Mouse (Mus musculus) left cerebral cortex, adult 11 months (tissue): ENCODE data around the gene Vav1.
A peak's percentile ranks its signal among the peaks of the same experiment; 100 is the strongest.
"Not testable (repeated sequence)": the region's sequence is repeated elsewhere in the genome, so short reads cannot be mapped to it uniquely, and the experiment has no call there.

ENCODE experiments used
- DNase-seq: peaks from one replicate; pipeline ENCODE4 v3.0.0; 2022; ENCODE audit warnings: low spot score

The Vav1 gene

DNA sequence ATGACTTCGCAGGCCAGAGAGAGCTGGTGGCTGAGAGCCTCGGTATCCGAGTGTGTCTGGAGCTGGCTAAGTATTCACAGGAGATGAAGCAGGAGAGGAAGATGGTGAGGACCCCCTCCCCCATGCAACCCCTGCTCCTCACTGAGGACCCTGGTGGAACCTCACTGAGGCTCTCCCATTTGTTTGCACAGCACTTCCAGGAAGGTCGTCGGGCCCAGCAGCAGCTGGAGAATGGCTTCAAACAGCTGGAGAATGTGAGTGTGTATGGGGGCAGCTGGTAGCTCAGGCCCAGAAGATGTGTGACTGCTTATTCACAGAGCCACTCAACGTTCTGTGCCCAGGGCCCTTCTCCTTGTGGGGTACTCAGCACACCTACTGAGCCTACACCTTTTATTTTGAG lies 25.6 kb upstream of the Vav1 start:
- DNase-seq: no peak

DNA sequence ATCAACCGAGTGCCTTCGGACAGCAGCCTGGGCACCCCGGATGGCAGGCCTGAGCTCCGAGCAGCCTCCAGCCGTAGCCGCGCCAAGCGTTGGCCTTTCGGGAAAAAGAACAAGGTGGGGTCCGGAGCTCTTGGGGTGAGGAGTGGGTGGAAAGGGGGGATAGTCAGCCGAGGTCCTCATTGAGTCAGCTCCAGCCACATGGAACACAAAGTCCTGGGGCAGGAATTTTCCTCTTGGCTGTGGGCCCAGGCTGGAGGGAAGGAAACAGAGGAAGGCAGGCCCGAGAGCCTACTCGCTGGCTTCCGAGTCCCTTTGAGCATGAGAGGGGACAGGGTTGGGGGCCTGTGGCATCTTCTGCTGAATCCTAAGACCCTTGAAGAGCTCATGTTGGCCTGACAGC lies 23.5 kb upstream of the Vav1 start:
- no peak for DNase-seq

- no peak for DNase-seq
Measured at GRCm38 (mm10) chr17:57256921-57257485, 21.9 kb upstream of the Vav1 start.

DNA sequence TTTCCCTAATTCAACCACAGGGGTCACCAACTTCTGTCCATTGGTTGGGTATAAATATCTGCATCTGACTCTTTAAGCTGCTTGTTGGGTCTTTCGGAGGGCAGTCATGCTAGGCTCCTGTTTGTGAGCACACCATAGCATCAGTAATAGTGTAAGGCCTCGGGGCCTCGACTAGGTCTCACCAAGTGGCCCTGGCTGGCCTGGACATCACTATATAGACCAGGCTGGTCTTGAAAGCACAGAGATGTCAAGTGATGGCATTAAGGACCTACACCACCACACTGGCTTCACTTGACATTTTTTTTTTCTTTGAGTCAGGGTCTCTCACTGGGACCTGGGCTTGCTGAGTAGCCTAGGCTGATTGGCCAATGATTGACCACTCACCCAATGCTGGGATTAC lies 20.7 kb upstream of the Vav1 start:
- no peak for DNase-seq

- DNase-seq: no peak
Measured at GRCm38 (mm10) chr17:57259742-57260141, 19.2 kb upstream of the Vav1 start.

DNA sequence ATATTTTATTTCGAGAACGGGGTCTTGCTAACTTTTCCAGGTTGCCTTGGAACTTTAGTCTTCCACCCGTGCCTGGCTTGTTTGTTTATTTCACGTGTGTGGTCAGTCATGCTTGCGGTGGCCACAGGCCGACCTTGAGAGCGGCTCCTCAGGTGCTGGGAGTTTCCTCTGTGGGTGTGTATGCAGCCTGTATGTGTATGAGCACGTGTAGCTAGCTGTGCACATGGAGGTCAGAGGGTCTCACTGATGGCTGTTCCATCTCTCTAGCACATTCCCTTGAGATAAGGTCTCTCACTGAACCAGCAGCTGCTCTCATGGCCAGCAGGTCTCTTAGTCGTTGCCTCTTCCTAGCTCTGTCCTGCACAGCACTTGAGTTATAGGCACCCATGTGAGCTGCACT lies 18.5 kb upstream of the Vav1 start:
- no peak for DNase-seq

DNA sequence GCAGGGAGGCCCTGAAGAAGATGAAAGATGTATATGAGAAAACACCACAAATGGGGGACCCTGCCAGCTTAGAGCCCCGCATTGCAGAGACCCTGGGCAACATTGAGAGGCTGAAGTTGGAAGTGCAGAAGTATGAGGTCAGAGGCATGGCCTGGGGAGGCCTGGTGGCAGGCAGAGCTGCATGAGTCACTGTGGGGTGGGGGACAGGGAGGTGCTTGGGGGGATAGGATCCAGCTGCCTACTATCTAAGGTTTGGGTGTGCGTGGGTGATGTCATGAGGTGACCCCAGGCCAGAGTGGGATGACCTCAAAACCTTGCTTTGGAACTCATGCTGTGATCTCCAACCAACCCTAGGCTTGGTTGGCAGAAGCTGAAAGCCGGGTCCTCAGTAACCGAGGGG lies 17.6 kb upstream of the Vav1 start:
- DNase-seq: no peak

DNA sequence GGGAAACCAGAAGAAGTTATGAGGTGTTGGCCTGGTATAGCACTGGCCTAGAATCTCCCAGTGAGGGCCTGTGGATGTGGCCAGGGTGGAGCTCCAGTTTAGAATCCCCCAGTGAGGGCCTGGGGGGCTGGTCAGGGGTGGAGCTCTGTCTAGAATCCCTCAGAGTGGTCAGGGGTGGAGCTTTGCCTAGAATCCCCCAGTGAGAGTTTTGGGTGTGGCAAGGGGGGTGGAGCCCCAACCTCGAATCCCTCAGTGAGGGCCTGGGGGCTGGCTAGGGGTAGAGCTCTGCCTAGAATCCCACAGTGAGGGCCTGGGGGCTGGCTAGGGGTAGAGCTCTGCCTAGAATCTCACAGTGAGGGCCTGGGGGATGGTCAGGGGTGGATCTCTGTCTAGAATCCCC lies 17.1 kb upstream of the Vav1 start:
- no peak for DNase-seq

GRCm38 (mm10) chr17:57262901-57263550 lies 15.9 kb upstream of the Vav1 start:
- DNase-seq: no peak

DNA sequence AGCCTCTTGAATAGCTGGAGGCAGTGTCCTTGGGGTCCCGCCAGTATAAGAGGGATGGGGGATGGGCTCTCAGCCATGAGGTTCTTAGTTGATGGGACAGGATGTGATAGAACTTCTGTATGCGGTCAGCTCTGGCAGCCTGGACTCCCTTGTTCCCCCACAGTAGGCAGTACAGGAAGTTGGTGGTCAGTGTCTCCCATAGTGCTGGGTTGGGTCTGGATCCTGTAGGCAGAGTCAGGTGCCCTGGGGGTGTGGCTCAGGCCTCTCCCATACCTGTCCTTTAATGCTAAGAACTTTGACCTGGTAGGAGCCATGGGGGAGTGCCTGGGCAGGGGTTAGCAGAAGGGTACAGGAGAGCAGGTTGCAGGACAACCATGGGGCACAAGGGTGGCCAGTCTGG lies 14.7 kb upstream of the Vav1 start:
- no peak for DNase-seq

DNA sequence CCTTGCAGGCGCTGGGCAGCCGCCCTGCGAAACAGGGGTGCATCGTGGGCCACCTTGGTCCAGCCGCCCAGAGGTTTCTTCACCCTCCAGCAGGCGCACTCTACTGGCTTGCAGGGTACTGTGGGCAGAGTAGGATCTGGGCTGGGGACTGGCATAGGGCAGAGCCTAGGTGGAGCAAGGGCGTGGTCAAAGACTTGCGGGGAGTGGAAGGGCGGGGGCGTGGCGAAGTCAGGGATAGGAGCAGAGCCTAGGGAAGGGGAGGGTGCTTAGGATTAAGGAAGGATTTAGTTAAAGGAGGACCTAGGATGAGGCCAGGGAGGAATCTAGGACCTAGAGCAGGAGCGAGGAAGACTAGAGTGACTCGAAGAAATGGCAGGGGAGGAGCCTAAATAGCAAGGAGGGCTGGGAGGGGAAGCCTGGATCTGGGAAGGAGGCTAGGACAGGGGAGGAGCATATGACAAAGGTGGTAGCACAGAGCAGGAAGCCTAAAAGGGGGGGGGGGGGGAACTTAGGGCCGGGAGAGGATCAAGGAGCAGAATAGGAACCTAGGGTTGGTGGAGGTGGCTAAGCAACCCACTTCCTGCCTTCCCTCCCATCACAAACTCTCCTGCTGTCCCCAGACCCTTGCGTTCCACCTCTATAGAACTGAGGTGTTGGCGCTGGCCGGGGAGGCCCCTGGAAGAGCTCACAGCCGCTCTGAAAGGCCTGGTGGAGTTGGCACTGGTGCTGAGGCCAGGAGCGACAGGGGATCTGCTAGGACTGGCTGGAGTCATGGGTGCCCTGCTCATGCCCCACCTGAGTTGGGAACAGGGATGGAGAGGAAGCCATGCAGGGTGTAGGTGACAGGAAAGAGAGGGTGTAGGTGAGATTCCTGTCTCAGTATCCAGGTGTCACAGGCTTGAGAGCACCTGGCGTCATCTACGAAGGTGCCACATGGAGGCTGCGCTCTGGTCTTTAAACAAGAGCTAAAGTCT lies 13.6 kb upstream of the Vav1 start:
- no peak for DNase-seq

DNA sequence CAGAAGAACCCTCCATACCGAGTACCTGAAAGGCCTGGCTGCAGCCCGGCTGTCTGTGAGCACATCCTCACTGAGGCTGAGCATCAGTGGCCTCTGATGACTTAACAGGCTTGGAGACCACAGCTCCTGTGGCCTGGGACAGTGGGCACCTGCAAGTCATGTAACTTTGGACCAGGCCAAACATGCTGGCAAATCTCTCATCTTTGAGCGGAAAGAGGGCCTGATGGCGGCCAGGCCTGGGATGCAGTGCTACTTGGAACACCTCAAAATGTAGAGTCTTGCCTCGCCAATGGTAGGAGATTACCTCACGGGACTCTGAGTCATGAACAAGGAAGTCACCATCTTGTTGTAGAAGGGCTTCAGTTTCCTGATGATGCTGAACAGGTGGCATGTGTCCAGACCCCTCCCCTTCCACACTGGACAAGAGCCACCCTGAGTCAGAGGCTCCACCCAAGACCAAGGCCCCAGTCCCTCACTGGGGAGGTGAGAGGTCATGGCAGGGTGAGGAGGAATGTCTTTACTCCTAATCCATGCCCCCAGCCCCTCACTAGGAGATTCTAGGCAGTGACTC lies 11.3 kb upstream of the Vav1 start:
- DNase-seq: no peak

- no peak for DNase-seq
Measured at GRCm38 (mm10) chr17:57271301-57271700, 7.6 kb upstream of the Vav1 start.

DNA sequence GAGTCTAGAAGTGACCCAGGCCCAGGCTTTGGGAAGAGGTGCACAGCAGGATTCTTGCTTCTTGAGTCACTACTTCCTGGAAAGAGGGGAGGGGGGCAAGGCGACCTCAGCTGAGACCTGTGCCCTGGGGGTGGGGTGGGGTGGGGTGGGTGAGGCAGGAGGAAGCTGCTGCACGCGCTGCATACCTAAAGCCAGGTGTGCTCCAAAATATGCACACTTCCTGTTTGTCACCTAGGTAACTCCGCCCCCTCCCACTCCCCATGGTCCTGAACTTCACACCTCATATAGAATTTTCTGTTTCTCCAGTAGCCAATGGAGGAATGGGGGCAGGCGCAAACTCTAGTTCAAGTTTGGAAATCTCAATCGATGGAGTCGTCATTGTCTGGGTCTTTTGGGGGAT lies 5.1 kb upstream of the Vav1 start:
- DNase-seq: no peak

DNA sequence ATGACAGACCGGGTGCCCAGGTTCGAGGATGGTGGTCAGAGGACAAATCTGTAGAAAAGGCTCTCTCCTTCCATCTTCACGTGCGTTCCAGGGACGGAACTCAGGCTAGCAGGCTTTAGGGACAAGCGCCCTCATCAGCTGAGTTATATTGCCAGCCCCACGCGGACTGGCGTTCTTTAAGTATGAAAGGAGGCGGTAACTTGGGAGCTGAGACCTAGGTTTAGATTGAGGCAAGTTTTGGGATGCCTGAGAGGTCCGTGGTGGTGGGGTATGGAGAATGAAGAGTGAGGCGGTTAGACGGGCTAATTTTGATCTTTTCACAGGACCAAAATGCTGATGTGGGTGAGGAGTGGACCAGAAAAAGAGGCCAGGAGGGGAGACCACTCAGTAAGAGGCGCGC lies 4.2 kb upstream of the Vav1 start:
- no peak for DNase-seq

DNA sequence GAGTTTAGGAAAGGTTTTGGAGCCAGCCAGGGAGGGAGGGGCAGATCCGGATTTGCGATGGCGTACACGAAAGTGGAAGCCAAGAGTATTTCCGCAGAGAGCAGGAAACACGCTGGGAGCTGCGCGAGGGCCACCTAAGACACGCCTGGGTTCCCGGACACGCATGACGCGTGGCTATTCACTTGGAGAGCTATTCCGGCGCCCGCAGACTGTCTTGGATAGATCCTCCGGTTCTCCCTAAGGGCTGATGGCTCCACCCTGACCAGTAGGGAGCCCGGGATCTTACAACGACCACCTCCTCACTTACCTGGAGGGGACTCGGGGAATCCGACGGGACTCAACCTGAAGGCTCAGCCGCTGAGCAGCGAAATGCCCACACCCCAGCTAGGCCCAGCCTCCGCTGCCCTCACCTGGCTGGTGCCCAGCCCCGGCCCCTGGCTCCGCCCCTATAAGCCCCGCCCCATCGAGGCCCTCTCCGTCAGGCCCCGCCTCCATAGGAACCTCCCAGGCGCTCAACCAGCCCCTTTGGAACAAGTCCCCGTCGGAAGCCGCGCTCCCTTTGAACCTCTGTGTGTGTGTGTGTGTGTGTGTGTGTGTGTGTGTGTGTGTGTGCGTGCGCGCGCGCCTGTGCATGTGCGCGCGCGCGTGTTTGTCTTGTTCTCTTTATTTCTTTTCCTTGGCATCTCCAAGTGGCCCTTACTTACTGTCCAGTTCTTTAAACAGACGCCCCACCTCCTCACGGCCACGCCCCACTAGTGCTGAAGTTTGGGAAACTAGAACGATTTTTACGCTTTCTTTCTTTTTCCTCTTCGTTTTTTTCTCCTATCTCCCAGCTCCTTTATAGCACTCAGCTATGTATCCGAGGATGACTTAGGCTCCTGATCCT lies 3.5 kb upstream of the Vav1 start:
- peak; percentile 36 for DNase-seq

DNA sequence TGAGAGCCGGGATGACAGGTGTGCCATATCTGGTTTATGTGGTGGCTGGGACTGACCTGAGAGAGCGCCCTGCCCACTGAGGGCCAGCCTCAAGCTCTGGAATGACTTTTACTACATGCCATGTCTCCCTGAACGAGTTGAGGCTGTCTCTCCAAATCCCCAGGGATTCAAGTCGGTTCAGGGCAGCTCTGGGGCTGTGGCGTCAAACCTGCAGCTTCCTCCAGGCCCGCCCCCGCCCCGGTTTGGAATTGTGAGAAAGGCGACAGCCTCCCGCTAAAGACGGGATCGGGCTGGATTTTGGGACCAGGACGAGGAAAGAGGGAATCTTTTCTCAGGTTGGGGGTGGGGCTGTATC lies 2.9 kb upstream of the Vav1 start:
- no peak for DNase-seq

GRCm38 (mm10) chr17:57276634-57277121 lies 2.2 kb upstream of the Vav1 start:
- DNase-seq: peak; percentile 52

DNA sequence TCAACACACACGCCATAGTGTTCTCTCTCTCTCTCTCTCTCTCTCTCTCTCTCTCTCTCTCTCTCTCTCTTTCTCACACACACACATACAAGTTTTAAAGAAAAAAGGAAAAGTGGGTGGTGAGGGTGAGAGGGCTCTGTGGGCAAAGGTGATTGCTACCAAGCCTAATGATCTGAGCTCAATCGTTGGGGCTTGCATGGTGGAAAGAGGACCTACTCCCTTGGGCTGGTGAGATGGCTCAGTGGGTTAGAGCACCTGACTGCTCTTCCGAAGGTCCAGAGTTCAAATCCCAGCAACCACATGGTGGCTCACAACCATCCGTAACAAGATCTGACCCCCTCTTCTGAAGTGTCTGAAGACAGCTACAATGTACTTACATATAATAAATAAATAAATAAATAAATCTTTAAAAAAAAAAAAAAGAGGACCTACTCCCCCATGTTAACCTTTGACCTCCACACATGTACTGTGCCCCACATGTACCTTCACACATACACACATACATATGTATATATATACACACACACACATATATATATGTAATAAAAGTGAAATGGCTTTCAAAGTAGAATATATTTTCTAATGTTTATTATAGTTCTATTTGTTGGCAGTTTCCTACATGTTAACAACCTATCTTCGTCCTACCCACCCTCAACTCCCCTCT lies 1.2 kb upstream of the Vav1 start:
- not testable (repeated sequence) for DNase-seq

DNA sequence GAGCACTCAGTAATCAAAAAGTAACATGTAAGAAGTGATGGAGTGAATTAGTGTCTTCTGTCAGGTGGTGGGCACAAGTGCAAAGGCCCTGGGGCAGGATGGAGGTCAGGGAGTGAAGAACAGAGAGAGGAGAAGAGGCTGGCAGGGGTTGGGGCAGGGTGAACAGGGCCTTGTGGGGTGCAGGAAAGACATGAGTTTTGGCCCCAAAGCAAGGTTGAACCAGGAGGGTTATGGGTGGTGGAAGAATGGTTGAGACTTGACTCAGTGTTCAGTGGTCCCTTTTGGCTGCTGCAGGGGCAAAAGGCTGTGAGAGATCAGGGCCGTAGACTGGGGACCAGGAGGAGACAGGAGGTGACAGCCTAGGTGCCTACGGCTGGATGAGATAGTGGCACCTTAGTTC lies 363 bp upstream of the Vav1 start:
- no peak for DNase-seq

DNA sequence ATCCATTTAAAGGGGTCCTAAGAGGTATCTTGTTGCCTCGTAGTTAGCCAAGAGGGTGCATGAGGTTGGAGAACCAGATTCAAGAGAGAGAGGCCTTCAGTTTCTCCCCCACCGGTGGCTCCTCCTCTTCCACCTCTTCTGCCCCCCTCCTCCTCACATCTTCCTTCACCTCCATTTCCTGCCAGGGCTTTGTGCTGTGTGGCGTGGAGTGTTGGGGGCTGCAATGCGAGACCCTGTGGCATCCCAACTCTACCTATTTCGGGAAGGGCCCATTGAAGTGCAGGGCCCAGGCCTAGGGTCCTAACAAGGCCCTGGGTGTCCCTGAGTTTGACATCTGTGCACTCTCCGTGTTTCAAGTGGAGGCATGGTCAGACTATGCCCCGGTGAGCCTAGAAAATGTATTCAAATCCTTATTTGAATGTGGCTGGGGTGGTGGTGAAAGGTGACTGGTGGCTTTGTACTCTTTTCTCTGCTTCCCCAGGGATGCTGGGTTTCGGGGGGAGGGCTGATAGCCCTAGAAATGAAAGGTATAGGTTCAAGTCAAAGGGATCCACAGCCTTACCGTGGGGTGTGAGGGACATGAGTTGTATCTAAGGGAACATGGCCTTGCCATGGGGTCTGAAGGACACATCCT lies 808 bp downstream of the Vav1 start:
- no peak for DNase-seq
